Mouse (Mus musculus) CH12.LX (cell line): ENCODE results near the gene Adgrg6.

ENCODE experiments used
- CHD2 ChIP-seq: IDR thresholded peaks from 2 replicates; pipeline ENCODE4 v1.6.1; 2011; ENCODE audit warnings: low read length, improper control_type of control experiment
- CTCF ChIP-seq, 2 experiments: IDR thresholded peaks in 1 of 2; conservative IDR thresholded peaks in 1 of 2; 2 replicates each; pipeline ENCODE4 v1.5.1; 2011 to 2012; ENCODE audit warnings: low read depth in 2 of 2, low read length in 2 of 2, improper control_type of control experiment in 1 of 2, inconsistent platforms in 1 of 2, mild to moderate bottlenecking in 1 of 2, moderate library complexity in 1 of 2
- E2F4 ChIP-seq: IDR thresholded peaks from 2 replicates; pipeline ENCODE4 v1.6.1; 2011; ENCODE audit warnings: low read depth, low read length, improper control_type of control experiment; ENCODE audit not compliant: insufficient replicate concordance
- EP300 ChIP-seq: IDR thresholded peaks from 2 replicates; pipeline ENCODE4 v1.6.1; 2011; ENCODE audit warnings: low read length, improper control_type of control experiment
- HCFC1 ChIP-seq: IDR thresholded peaks from 2 replicates; pipeline ENCODE4 v1.6.1; 2012; ENCODE audit warnings: low read depth, mild to moderate bottlenecking, inconsistent platforms, low read length, improper control_type of control experiment
- MAFK ChIP-seq: IDR thresholded peaks from 2 replicates; pipeline ENCODE4 v1.6.1; 2011; ENCODE audit warnings: low read length, improper control_type of control experiment; ENCODE audit not compliant: insufficient replicate concordance
- MAX ChIP-seq: IDR thresholded peaks from 2 replicates; pipeline ENCODE4 v1.6.1; 2011; ENCODE audit warnings: low read length, improper control_type of control experiment
- MEF2A ChIP-seq: IDR thresholded peaks from 2 replicates; pipeline ENCODE4 v1.6.1; 2014; ENCODE audit warnings: low read depth, mild to moderate bottlenecking, inconsistent platforms, low read length, improper control_type of control experiment, borderline replicate concordance
- MXI1 ChIP-seq: IDR thresholded peaks from 2 replicates; pipeline ENCODE4 v1.6.1; 2011; ENCODE audit warnings: mild to moderate bottlenecking, low read depth, low read length, improper control_type of control experiment
- MYC ChIP-seq: IDR thresholded peaks from 2 replicates; pipeline ENCODE4 v1.6.1; 2011; ENCODE audit warnings: low read depth, mild to moderate bottlenecking, improper control_type of control experiment, low read length
- POLR2A ChIP-seq: IDR thresholded peaks from 2 replicates; pipeline ENCODE4 v1.6.1; 2011; ENCODE audit warnings: low read depth, mild to moderate bottlenecking, improper control_type of control experiment, low read length
- POLR2AphosphoS2 ChIP-seq: IDR thresholded peaks from 2 replicates; pipeline ENCODE4 v1.6.1; 2011; ENCODE audit warnings: low read depth, low read length, improper control_type of control experiment
- USF2 ChIP-seq: conservative IDR thresholded peaks from 2 replicates; pipeline ENCODE4 v1.6.1; 2011; ENCODE audit warnings: low read depth, low read length, improper control_type of control experiment
- ZNF384 ChIP-seq: IDR thresholded peaks from 2 replicates; pipeline ENCODE4 v1.6.1; 2012; ENCODE audit warnings: low read depth, low read length, improper control_type of control experiment, inconsistent platforms

- no peak for TF ChIP-seq ZNF384
- TF ChIP-seq CTCF (conservative IDR thresholded peaks at IDR 0.05 in 1 of 2, IDR thresholded peaks at IDR 0.05 in 1 of 2; ENCODE audit: low read depth in 2 of 2, low read length in 2 of 2) = no peak
- no peak for TF ChIP-seq POLR2A
- TF ChIP-seq EP300 = no peak
- no peak for TF ChIP-seq POLR2AphosphoS2
- TF ChIP-seq CHD2 = no peak
- no peak for TF ChIP-seq HCFC1
- no peak for TF ChIP-seq USF2
- no peak for TF ChIP-seq MAFK
- no peak for TF ChIP-seq MYC
- TF ChIP-seq E2F4 = no peak
- no peak for TF ChIP-seq MXI1
- no peak for TF ChIP-seq MEF2A
- TF ChIP-seq MAX = no peak
Measured at GRCm38 (mm10) chr10:14463796-14464511, 81.5 kb downstream of the Adgrg6 start.
